Mouse (Mus musculus) WW6 (cell line): Measurements from ENCODE around the gene Foxk1.

Experiments
- DNase-seq: peaks from one replicate; pipeline ENCODE4 v3.0.0-alpha.2; 2013; ENCODE audit warnings: low read depth, low spot score

Gene Foxk1

GRCm38 (mm10) chr5:142478829-142479435, 77.6 kb downstream of the Foxk1 start:
- peak; percentile 68 for DNase-seq

- no peak for DNase-seq
Measured at GRCm38 (mm10) chr5:142482512-142482911, 81.2 kb downstream of the Foxk1 start.

GRCm38 (mm10) chr5:142483581-142483980, 82.3 kb downstream of the Foxk1 start:
- DNase-seq: no peak

- DNase-seq: no peak
Measured at GRCm38 (mm10) chr5:142486654-142487053, 85.4 kb downstream of the Foxk1 start.

GRCm38 (mm10) chr5:142489955-142490707, 88.8 kb downstream of the Foxk1 start:
- no peak for DNase-seq

GRCm38 (mm10) chr5:142493307-142493706, 92.0 kb downstream of the Foxk1 start:
- DNase-seq: no peak

- no peak for DNase-seq
Measured at GRCm38 (mm10) chr5:142495321-142496096, 94.2 kb downstream of the Foxk1 start.

- no peak for DNase-seq
Measured at GRCm38 (mm10) chr5:142498964-142499363, 97.7 kb downstream of the Foxk1 start.

- no peak for DNase-seq
Measured at GRCm38 (mm10) chr5:142500918-142501317, 99.6 kb downstream of the Foxk1 start.

GRCm38 (mm10) chr5:142502414-142502813, 101.1 kb downstream of the Foxk1 start:
- DNase-seq: peak; percentile 71

- DNase-seq: no peak
Measured at GRCm38 (mm10) chr5:142504175-142504574, 102.9 kb downstream of the Foxk1 start.

GRCm38 (mm10) chr5:142505695-142506423, 104.6 kb downstream of the Foxk1 start:
- DNase-seq: no peak

- DNase-seq: no peak
Measured at GRCm38 (mm10) chr5:142509141-142510060, 108.1 kb downstream of the Foxk1 start.

- DNase-seq: no peak
Measured at GRCm38 (mm10) chr5:142510061-142510414, 108.7 kb downstream of the Foxk1 start.
